Mouse (Mus musculus) embryonic fibroblast, embryonic 13.5 days (primary cell): ENCODE measurements around the gene Rnf150.

Experiments
- CTCF ChIP-seq: IDR thresholded peaks from 2 replicates; pipeline ENCODE4 v1.5.1; 2011; ENCODE audit warnings: mild to moderate bottlenecking, control low read depth, low read length, moderate library complexity, borderline replicate concordance; ENCODE audit not compliant: insufficient read depth
- POLR2A ChIP-seq: IDR thresholded peaks from 2 replicates; pipeline ENCODE4 v1.6.1; 2011; ENCODE audit warnings: low read depth, mild to moderate bottlenecking, control low read depth, low read length, moderate library complexity

DNA sequence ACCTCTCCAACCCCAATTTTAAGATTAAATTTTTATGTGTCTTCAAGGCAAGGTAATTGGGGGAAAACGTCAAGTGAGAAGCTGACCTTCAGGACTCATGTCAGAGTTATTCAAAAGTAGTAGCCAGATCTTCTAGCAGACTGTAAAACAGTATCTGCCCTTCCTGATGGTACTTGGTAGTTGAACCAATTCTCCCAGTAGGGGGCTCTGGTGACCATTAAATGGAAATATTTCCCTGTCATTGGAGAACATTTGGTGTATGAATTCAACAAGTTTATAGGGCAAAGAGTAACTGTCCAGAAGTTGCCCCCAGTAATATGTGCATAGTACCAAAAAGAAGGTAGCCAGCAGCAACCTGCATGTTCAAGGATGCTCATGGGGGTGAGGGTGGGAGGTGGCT lies 236.9 kb downstream of the Rnf150 start:
- TF ChIP-seq CTCF = no peak
- TF ChIP-seq POLR2A = no peak
